Mouse (Mus musculus) kidney, adult 2 months (tissue): ENCODE measurements around the gene Iyd. TPM values are rescaled to one million over a fixed set of nuclear protein-coding genes. Genes with fewer than 3 reads are reported as not detected.
"Not testable (repeated sequence)": the region's sequence is repeated elsewhere in the genome, so short reads cannot be mapped to it uniquely, and the experiment has no call there.

ENCODE experiments used
- DNase-seq: peaks from one replicate; pipeline ENCODE4 v3.0.0; 2021
- H3K27ac ChIP-seq: fragments of 200-500 bp; 2 replicates; pipeline ENCODE4 v1.5.1; 2012; ENCODE audit warnings: low read depth, low read length, control low read depth, inconsistent platforms; ENCODE audit not compliant: insufficient read depth
- H3K27me3 ChIP-seq: fragments of 200-500 bp; replicated peaks from 2 replicates; pipeline ENCODE4 v1.6.1; 2012; ENCODE audit warnings: mild to moderate bottlenecking, moderate library complexity, low read length, inconsistent platforms; ENCODE audit not compliant: control insufficient read depth, insufficient read depth
- H3K36me3 ChIP-seq: fragments of 200-500 bp; 2 replicates; pipeline ENCODE4 v1.6.1; 2012; ENCODE audit warnings: mild to moderate bottlenecking, moderate library complexity, low read length, inconsistent platforms; ENCODE audit not compliant: control insufficient read depth, insufficient read depth
- H3K4me1 ChIP-seq: fragments of 200-500 bp; 2 replicates; pipeline ENCODE4 v1.6.1; 2011; ENCODE audit warnings: low read length; ENCODE audit not compliant: control insufficient read depth, insufficient read depth
- H3K4me3 ChIP-seq: fragments of 200-500 bp; 2 replicates; pipeline ENCODE4 v1.5.1; 2011; ENCODE audit warnings: mild to moderate bottlenecking, low read depth, low read length, control low read depth; ENCODE audit not compliant: insufficient read depth
- CTCF ChIP-seq: fragments of 200-500 bp; conservative IDR thresholded peaks from 2 replicates; pipeline ENCODE4 v1.5.1; 2011; ENCODE audit warnings: low read depth, mild to moderate bottlenecking, control low read depth, low read length, moderate library complexity, mixed read lengths; ENCODE audit not compliant: insufficient read depth, insufficient read length
- POLR2A ChIP-seq: fragments of 200-500 bp; IDR thresholded peaks from one replicate; pipeline ENCODE4 v1.6.1; 2011; ENCODE audit warnings: low read depth, low read length, control low read depth
- WGBS: fragments of 180-500 bp; shearing (Covaris S2); methylation state at CpG from one replicate; pipeline ENCODE4 v1.1.7; 2018; 5-methylcytosine and 5-hydroxymethylcytosine counted together
- polyA plus RNA-seq: library from polyadenylated mRNA; depleted of rRNA; stranded (reverse); fragments of >200 nt; gene quantifications from 2 replicates; pipeline ENCODE4 v1.2.3, GENCODE M21; 2012; rRNA removed

Iyd gene
- 28.1 and 30.7 TPM in 2 replicates for polyA plus RNA-seq

- no peaks in the 10 kb centered on the region; the same call in 1 of the 2 replicates for H3K4me1 ChIP-seq
- H3K4me3 ChIP-seq: peak within 1 kb of the TSS; percentile 40
- H3K27ac ChIP-seq: no peak within 1 kb of the TSS
- peak; percentile 91 for DNase-seq
- TF ChIP-seq POLR2A (no peak), CTCF (no peak)
- no peaks in the 10 kb centered on the region for H3K36me3 ChIP-seq
- no peaks in the 10 kb centered on the region for H3K27me3 ChIP-seq
- 56% methylated on average over 16 of the region's 16 CpGs for WGBS
Measured at GRCm38 (mm10) chr10:3540003-3540827, at the start of gene Iyd. Iyd (plus strand) TSS chr10:3540240.

GRCm38 (mm10) chr10:3496791-3497190 lies 43.2 kb upstream of the Iyd start:
- DNase-seq: no peak
- WGBS: 75% methylated on average over 2 of the region's 2 CpGs
- no peak for TF ChIP-seq CTCF
- TF ChIP-seq POLR2A: no peak
- Histone ChIP-seq H3K27ac (no peak overlapping the region), H3K4me1 (no peaks in the 10 kb centered on the region), H3K4me3 (no peak overlapping the region), H3K27me3 (no peaks in the 10 kb centered on the region; the same call in 1 of the 2 replicates), H3K36me3 (no peaks in the 10 kb centered on the region)

GRCm38 (mm10) chr10:3500846-3501245 lies 39.2 kb upstream of the Iyd start:
- H3K27me3 ChIP-seq, H3K36me3 ChIP-seq, DNase-seq, H3K4me3 ChIP-seq, H3K27ac ChIP-seq, H3K4me1 ChIP-seq: not testable (repeated sequence)
- 88% methylated on average over 6 of the region's 6 CpGs for WGBS

GRCm38 (mm10) chr10:3507484-3508221 lies 32.4 kb upstream of the Iyd start:
- no peak overlapping the region for H3K4me3 ChIP-seq
- WGBS: 54% methylated on average over 8 of the region's 8 CpGs
- no peaks in the 10 kb centered on the region for H3K36me3 ChIP-seq
- H3K27me3 ChIP-seq: no peaks in the 10 kb centered on the region
- DNase-seq: peak; percentile 58
- no peaks in the 10 kb centered on the region for H3K4me1 ChIP-seq
- H3K27ac ChIP-seq: no peak overlapping the region
- TF ChIP-seq POLR2A (no peak), CTCF (no peak)

- Histone ChIP-seq H3K27me3 (no peaks in the 10 kb centered on the region), H3K4me3 (no peak overlapping the region), H3K36me3 (no peaks in the 10 kb centered on the region), H3K27ac (no peak overlapping the region), H3K4me1 (no peaks in the 10 kb centered on the region)
- TF ChIP-seq POLR2A (no peak), CTCF (no peak)
- WGBS: 84% methylated on average over 2 of the region's 2 CpGs
- no peak for DNase-seq
Measured at GRCm38 (mm10) chr10:3508222-3508588, 31.8 kb upstream of the Iyd start.

GRCm38 (mm10) chr10:3508746-3509145 lies 31.3 kb upstream of the Iyd start:
- no peak for DNase-seq
- Histone ChIP-seq H3K27ac (no peak overlapping the region), H3K4me3 (no peak overlapping the region), H3K36me3 (no peaks in the 10 kb centered on the region), H3K4me1 (no peaks in the 10 kb centered on the region), H3K27me3 (no peaks in the 10 kb centered on the region)
- WGBS: 60% methylated on average over 2 of the region's 2 CpGs
- TF ChIP-seq CTCF (no peak), POLR2A (no peak)

- 83% methylated on average over 7 of the region's 7 CpGs for WGBS
- no peak for DNase-seq
- no peak overlapping the region for H3K27ac ChIP-seq
- no peaks in the 10 kb centered on the region for H3K4me1 ChIP-seq
- no peaks in the 10 kb centered on the region for H3K36me3 ChIP-seq
- no peaks in the 10 kb centered on the region for H3K27me3 ChIP-seq
- H3K4me3 ChIP-seq: no peak overlapping the region
- TF ChIP-seq POLR2A (no peak), CTCF (no peak)
Measured at GRCm38 (mm10) chr10:3509663-3510277, 30.3 kb upstream of the Iyd start.
